Mouse (Mus musculus): ENCODE measurements at regions not wholly inside any gene's neighbourhood (a gene's known extent, or its start where the extent isn't known, plus 50 kb on each side); places are given as distances from the start of the nearest gene placed in this dataset.

DNA sequence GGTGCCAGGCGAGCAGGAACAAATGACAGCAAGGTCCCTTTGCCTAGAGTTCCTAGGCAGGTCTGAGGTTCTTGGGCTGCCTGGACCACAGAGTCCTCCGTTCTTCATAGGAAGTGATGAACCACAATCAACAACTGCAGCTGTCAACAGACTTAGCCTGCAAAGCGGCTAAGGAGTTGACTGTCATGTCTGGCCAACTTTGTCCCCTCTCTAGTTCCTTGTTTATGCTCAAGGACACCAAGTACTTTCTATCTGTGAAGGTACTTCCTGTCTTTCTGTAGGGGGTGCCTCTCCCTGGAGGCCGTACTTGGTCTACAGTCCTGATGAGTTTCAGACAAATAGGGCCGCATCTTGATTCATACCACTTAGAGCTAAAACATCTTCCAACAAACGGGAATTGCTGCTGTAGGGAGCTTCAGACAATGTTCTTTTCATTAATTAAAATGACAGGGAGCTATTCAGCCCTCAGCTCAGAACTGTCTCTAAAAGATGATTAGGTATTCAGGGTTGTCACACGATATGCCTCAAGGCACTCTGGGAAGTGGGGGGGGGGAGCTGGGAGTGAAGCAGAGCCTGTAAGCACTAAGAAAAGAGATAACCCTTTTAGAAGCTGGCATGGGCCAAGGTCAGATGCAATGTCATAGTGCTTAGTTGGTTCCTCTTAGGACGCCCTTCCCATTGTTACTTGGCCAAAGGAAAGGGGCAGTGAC lies 299.4 kb downstream of the Fut8 start:
- ATAC-seq (replicated peaks; ENCODE audit: insufficient number of reproducible peaks, insufficient read depth, low FRiP score, low read depth) = no peak
- 70% methylated on average over 8 of the region's 8 CpGs for WGBS
- no peaks in the 10 kb centered on the region for H3K9me3 ChIP-seq (replicated peaks)

DNA sequence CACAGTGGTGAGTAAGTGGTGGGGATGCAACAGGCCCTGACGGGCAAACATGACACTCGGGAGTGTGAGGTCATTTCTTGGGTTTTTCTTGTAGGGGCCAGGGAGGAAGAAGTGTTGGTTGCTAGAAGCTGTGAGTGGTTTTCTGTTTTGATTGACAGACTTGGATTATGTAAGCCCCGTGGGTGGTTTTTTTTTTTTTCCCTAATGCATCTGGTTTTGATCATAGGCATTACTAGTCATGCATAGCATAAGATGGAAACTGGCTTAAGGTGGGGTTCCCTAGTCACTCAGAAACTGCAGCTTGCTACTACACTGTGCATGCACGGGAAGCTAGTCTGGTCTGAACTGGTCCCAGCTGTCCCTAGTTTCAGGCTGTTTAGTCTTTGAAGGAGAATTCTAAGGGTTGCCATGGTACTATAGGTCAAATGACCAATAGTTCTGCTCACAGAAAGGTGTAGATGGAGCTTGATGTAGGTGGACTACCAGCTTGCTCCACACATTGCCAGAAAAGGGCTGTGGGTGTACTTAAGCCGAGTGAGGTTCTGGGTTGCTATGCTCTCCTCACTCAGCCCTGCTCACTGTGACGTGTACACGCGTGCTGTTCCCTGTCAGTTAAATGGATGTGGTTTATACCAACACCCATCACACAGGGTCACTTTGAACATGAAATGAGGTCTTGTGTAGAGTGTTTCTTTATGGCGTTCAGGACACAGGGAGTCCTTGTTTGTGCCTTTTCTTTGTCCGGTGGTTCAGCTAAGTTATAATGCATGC lies 301.9 kb downstream of the Fut8 start:
- H3K27ac ChIP-seq = no peak overlapping the region
- H3K36me3 ChIP-seq = no peaks in the 10 kb centered on the region
- no peaks in the 10 kb centered on the region for H3K9me3 ChIP-seq (replicated peaks)
- H3K27me3 ChIP-seq = no peaks in the 10 kb centered on the region
- no peak for ATAC-seq (replicated peaks; ENCODE audit: insufficient number of reproducible peaks, insufficient read depth, low FRiP score, low read depth)
- no peak overlapping the region for H3K4me2 ChIP-seq
- H3K4me3 ChIP-seq = no peak overlapping the region
- 79% methylated on average over 10 of the region's 10 CpGs for WGBS
- H3K4me1 ChIP-seq (replicated peaks) = no peaks in the 10 kb centered on the region
- H3K9ac ChIP-seq = no peak overlapping the region

More for the DNA sequence above, 299.4 kb downstream of the Fut8 start:
- Histone ChIP-seq H3K9ac (no peak overlapping the region), H3K4me1 (replicated peaks) (no peaks in the 10 kb centered on the region), H3K36me3 (no peaks in the 10 kb centered on the region), H3K27me3 (no peaks in the 10 kb centered on the region), H3K4me3 (no peak overlapping the region), H3K4me2 (no peak overlapping the region), H3K27ac (no peak overlapping the region)

DNA sequence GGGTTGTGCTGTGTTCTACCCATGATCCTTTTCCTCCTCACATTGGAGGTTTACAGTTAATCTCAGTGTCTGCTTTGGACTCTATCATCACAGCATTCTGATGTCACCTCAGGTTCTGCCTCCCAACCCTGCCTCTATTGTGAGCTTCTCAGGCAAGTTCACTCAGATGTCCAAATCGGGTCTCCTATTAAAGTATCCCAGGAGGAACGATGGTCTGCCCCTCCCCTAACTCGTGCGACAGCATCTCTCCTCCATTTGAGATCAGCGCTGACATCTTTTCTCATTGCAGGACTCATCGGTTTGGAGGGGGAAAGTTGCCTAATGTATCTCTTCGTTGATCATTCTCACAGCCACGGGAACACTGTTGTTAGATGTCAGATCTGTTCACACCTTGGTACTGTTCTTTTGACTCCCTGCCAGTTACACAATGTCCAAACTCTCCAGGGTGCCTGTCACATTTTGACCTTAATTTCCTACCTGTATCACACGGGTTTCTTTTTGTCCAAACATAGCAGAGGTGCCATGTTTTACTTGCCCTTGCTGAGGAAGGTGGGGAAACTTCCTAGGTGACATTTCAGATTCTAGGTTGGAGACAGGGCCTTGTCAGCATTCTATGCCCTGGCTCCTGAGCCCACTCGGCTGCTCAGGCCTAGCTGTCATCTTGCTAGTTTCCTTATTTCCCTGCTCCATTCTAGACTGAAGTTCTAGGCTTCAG lies 303.3 kb downstream of the Fut8 start:
- H3K4me2 ChIP-seq = no peak overlapping the region
- H3K36me3 ChIP-seq = no peaks in the 10 kb centered on the region
- no peak overlapping the region for H3K27ac ChIP-seq
- no peak overlapping the region for H3K9ac ChIP-seq
- ATAC-seq (replicated peaks; ENCODE audit: insufficient number of reproducible peaks, insufficient read depth, low FRiP score, low read depth) = no peak
- H3K9me3 ChIP-seq (replicated peaks) = no peaks in the 10 kb centered on the region
- 69% methylated on average over 10 of the region's 10 CpGs for WGBS
- no peak overlapping the region for H3K4me3 ChIP-seq
- H3K27me3 ChIP-seq = no peaks in the 10 kb centered on the region
- H3K4me1 ChIP-seq (replicated peaks) = no peaks in the 10 kb centered on the region

DNA sequence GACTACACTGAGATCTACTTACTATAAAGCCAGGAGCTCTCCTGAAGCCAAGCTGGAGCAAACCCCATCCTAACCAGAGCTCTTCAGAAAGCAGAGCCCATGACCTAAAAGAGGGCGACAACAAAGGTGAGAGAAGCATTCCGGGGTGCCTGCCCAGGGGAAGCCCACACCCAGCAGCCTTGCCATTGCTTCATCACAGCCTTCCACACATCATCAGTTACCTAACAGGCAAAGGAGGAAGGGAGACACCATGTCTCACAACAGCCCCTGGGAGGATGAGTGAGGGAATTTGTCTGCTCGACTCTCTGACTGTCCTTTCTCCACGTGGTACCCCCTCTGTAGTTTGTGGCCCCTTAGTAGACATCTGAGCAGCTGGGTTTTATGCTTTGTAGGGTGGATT lies 303.9 kb downstream of the Fut8 start:
- no peaks in the 10 kb centered on the region for H3K36me3 ChIP-seq
- H3K27ac ChIP-seq = no peak overlapping the region
- no peak overlapping the region for H3K4me2 ChIP-seq
- no peaks in the 10 kb centered on the region for H3K9me3 ChIP-seq (replicated peaks)
- H3K4me3 ChIP-seq = no peak overlapping the region
- H3K9ac ChIP-seq = no peak overlapping the region
- ATAC-seq (replicated peaks; ENCODE audit: insufficient number of reproducible peaks, insufficient read depth, low FRiP score, low read depth) = no peak
- WGBS = 69% methylated on average over 4 of the region's 4 CpGs
- no peaks in the 10 kb centered on the region for H3K4me1 ChIP-seq (replicated peaks)
- H3K27me3 ChIP-seq = no peaks in the 10 kb centered on the region

- Histone ChIP-seq H3K27ac (no peak overlapping the region), H3K4me3 (no peak overlapping the region), H3K4me1 (replicated peaks) (no peaks in the 10 kb centered on the region), H3K4me2 (no peak overlapping the region), H3K36me3 (no peaks in the 10 kb centered on the region), H3K9ac (no peak overlapping the region), H3K9me3 (replicated peaks) (no peaks in the 10 kb centered on the region), H3K27me3 (no peaks in the 10 kb centered on the region)
- ATAC-seq (replicated peaks; ENCODE audit: insufficient number of reproducible peaks, insufficient read depth, low FRiP score, low read depth) = no peak
- WGBS = 80% methylated on average over 6 of the region's 6 CpGs
Observed at GRCm38 (mm10) chr12:77543651-77544050, 305.7 kb downstream of the Fut8 start.

GRCm38 (mm10) chr12:77546165-77546564 lies 308.2 kb downstream of the Fut8 start:
- 60% methylated on average over 2 of the region's 2 CpGs for WGBS
- Histone ChIP-seq H3K9me3 (replicated peaks) (no peaks in the 10 kb centered on the region), H3K27ac (no peak overlapping the region), H3K9ac (no peak overlapping the region), H3K36me3 (no peaks in the 10 kb centered on the region), H3K4me2 (no peak overlapping the region), H3K4me1 (replicated peaks) (no peaks in the 10 kb centered on the region), H3K27me3 (no peaks in the 10 kb centered on the region), H3K4me3 (no peak overlapping the region)
- no peak for ATAC-seq (replicated peaks; ENCODE audit: insufficient number of reproducible peaks, insufficient read depth, low FRiP score, low read depth)

DNA sequence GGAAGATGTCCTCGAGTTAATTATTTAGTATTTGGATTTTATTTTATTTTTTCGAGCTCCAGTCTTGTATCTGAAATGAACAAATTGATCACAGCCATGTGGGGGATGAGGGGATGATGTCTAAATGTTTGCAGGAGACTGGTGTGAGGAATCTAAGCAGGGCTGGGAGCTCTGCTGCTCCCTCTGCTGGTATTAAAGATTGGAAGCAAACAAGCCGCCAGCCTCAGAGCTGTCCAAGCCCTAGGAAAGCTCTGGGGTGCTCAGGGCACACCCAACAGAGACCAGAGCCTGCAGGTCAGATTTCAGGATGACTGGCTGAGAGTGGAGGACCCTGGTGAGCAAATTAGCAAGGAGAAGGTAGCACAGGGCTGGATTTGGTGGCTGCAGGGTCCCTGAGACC lies 330.4 kb downstream of the Fut8 start:
- 5% methylated on average over 3 of the region's 3 CpGs for WGBS
- Histone ChIP-seq H3K27ac (no peak overlapping the region), H3K36me3 (no peaks in the 10 kb centered on the region), H3K9ac (no peak overlapping the region), H3K4me2 (no peak overlapping the region), H3K4me3 (no peak overlapping the region), H3K4me1 (replicated peaks) (no peaks in the 10 kb centered on the region), H3K27me3 (peaks cover 40% of the 10 kb centered on the region), H3K9me3 (replicated peaks) (no peaks in the 10 kb centered on the region)
- no peak for ATAC-seq (replicated peaks; ENCODE audit: insufficient number of reproducible peaks, insufficient read depth, low FRiP score, low read depth)

DNA sequence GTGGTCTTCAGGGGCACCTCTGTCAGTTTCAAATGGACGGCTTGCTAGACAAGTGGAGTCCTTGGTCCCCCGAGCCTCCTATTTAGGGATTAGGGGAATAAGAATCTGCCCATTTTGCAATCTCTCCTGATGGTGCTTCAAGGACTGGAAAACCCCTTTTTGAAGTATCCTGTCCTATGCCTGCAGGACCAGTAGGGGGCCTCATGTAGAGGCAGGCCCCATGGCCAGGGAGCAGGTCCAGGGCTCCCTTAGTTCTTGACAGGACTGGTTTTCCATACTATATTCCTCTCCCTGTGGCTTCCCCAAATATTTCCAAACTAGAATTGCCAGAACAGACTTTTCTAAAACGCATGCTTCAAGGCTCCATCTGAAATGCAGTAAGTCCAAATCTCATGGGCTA lies 332.6 kb downstream of the Fut8 start:
- H3K4me3 ChIP-seq = no peak overlapping the region
- H3K27me3 ChIP-seq = peaks cover 30% of the 10 kb centered on the region
- 75% methylated on average over 3 of the region's 3 CpGs for WGBS
- no peaks in the 10 kb centered on the region for H3K4me1 ChIP-seq (replicated peaks)
- no peak overlapping the region for H3K9ac ChIP-seq
- no peak overlapping the region for H3K4me2 ChIP-seq
- no peak overlapping the region for H3K27ac ChIP-seq
- H3K36me3 ChIP-seq = no peaks in the 10 kb centered on the region
- no peaks in the 10 kb centered on the region for H3K9me3 ChIP-seq (replicated peaks)
- no peak for ATAC-seq (replicated peaks; ENCODE audit: insufficient number of reproducible peaks, insufficient read depth, low FRiP score, low read depth)

DNA sequence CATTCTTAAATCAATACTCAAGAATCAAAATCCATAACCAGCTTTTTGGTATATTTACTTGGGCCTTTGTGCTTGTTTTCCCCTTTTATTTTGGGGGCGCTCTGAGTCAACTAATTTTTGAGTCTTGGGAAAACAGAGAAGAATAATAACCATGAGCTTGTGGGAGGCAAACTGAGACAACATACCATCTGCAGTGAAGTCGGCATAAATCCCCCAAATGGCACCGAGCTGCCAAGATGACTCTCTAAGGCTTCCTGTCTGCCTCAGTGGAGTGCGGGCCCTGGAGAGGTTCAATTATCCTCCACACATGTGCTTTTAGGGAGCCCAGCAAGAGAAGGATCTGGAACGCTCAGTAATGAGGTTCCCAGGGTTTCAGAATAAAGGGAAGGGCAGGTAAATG lies 333.1 kb downstream of the Fut8 start:
- Histone ChIP-seq H3K27ac (no peak overlapping the region), H3K4me2 (no peak overlapping the region), H3K9me3 (replicated peaks) (no peaks in the 10 kb centered on the region), H3K4me1 (replicated peaks) (no peaks in the 10 kb centered on the region), H3K9ac (no peak overlapping the region), H3K4me3 (no peak overlapping the region), H3K27me3 (peaks cover 27% of the 10 kb centered on the region), H3K36me3 (no peaks in the 10 kb centered on the region)
- WGBS = 84% methylated on average over 5 of the region's 5 CpGs
- no peak for ATAC-seq (replicated peaks; ENCODE audit: insufficient number of reproducible peaks, insufficient read depth, low FRiP score, low read depth)

- no peak overlapping the region for H3K27ac ChIP-seq
- H3K4me1 ChIP-seq (replicated peaks) = no peaks in the 10 kb centered on the region
- no peak overlapping the region for H3K9ac ChIP-seq
- WGBS = 42% methylated on average over 3 of the region's 3 CpGs
- no peak overlapping the region for H3K4me2 ChIP-seq
- no peaks in the 10 kb centered on the region for H3K9me3 ChIP-seq (replicated peaks)
- no peak overlapping the region for H3K4me3 ChIP-seq
- H3K27me3 ChIP-seq = peaks cover 7% of the 10 kb centered on the region; the same call in 1 of the 2 replicates
- H3K36me3 ChIP-seq = no peaks in the 10 kb centered on the region
- no peak for ATAC-seq (replicated peaks; ENCODE audit: insufficient number of reproducible peaks, insufficient read depth, low FRiP score, low read depth)
Observed at GRCm38 (mm10) chr12:77575046-77575445, 337.1 kb downstream of the Fut8 start.

GRCm38 (mm10) chr12:77588297-77588696 lies 350.4 kb downstream of the Fut8 start:
- no peak overlapping the region for H3K27ac ChIP-seq
- H3K4me2 ChIP-seq = no peak overlapping the region
- H3K9ac ChIP-seq = no peak overlapping the region
- no peaks in the 10 kb centered on the region for H3K4me1 ChIP-seq (replicated peaks)
- H3K4me3 ChIP-seq = no peak overlapping the region
- ATAC-seq (replicated peaks; ENCODE audit: insufficient number of reproducible peaks, insufficient read depth, low FRiP score, low read depth) = no peak
- H3K36me3 ChIP-seq = no peaks in the 10 kb centered on the region
- WGBS = 77% methylated on average over 2 of the region's 2 CpGs
- H3K27me3 ChIP-seq = no peaks in the 10 kb centered on the region
- no peaks in the 10 kb centered on the region for H3K9me3 ChIP-seq (replicated peaks)
